In genomic region chr2:3927141-3927810, GRCm38 (mm10) we compare ENCODE assay signal across 9 mouse cellular contexts.
"Had no signal": no experiment of that assay in that cellular context is flagged by ENCODE, and none has a peak within 500 bp of the region (broad histone marks: within the 10 kb centered on the region; RNA-seq: fewer than 3 reads in every experiment).

No protein-coding gene starts in this region.

- H3K27ac ChIP-seq: limb, embryonic 15.5 days; liver, embryonic 12.5 days; lung, embryonic 15.5 days; midbrain, embryonic 12.5 days; neural tube, embryonic 13.5 days; stomach, postnatal 0 days had no signal

- H3K4me3 ChIP-seq: limb, embryonic 15.5 days; liver, embryonic 12.5 days; lung, embryonic 15.5 days; midbrain, embryonic 12.5 days; neural tube, embryonic 13.5 days had no signal

- ATAC-seq: liver, embryonic 12.5 days had no signal

- DNase-seq: kidney, adult 2 months; kidney, postnatal 25 days; layer of hippocampus, postnatal 36 days had no signal
